In genomic region chr19:57136228-57136627, GRCm38 (mm10) we compare ENCODE assay signal across 9 mouse cellular contexts.
DNase-seq lines count a peak whose midpoint lies in the region; ATAC-seq lines count a peak whose summit lies in the region.
"Had no signal": no experiment of that assay in that cellular context is flagged by ENCODE, and none has a peak within 500 bp of the region (broad histone marks: within the 10 kb centered on the region; RNA-seq: fewer than 3 reads in every experiment).

No protein-coding gene starts in this region.

- no peak for ATAC-seq in heart, embryonic 11.5 days (replicated peaks; ENCODE audit: insufficient number of reproducible peaks, low FRiP score, low TSS enrichment)
- peak; percentile 66; the same call in 1 of the 2 replicates for ATAC-seq in megakaryocyte-erythroid progenitor cell, adult 5-6 weeks (replicated peaks; ENCODE audit: low FRiP score, low TSS enrichment, poor library complexity, severe bottlenecking)

- 55% methylated on average over 7 of the region's 7 CpGs for WGBS in heart, embryonic 11.5 days (ENCODE audit: insufficient replicate concordance)

- H3K9me3 ChIP-seq in heart, embryonic 11.5 days (replicated peaks; ENCODE audit: control insufficient read depth, low read length) = no peaks in the 10 kb centered on the region
- H3K9me3 ChIP-seq: heart, embryonic 15.5 days had no signal

- H3K4me3 ChIP-seq in heart, embryonic 11.5 days (ENCODE audit: low read depth, low read length) = no peak overlapping the region
- H3K4me3 ChIP-seq: heart, embryonic 15.5 days had no signal

- peak; percentile 76 to 87 for DNase-seq in heart, adult 18-20 months
- DNase-seq in R1 (ENCODE audit: low read depth, low spot score) = peak; percentile 81
- DNase-seq in cerebellum, postnatal 25 days = peak; percentile 57 to 79
- peak; percentile 43 for DNase-seq in gastrocnemius, postnatal 25 days
- DNase-seq in kidney, postnatal 14 days = peak; percentile 78
- peak; percentile 33 to 70 for DNase-seq in spleen, postnatal 14 days (ENCODE audit: low spot score in 2 of 2)

- H3K36me3 ChIP-seq in heart, embryonic 11.5 days (ENCODE audit: control insufficient read depth, insufficient read depth, low read length) = no peaks in the 10 kb centered on the region

- no peaks in the 10 kb centered on the region for H3K27me3 ChIP-seq in heart, embryonic 11.5 days (ENCODE audit: control insufficient read depth, insufficient read depth, low read length)
- H3K27me3 ChIP-seq: heart, embryonic 15.5 days had no signal

- H3K4me1 ChIP-seq in heart, embryonic 11.5 days (ENCODE audit: control insufficient read depth, insufficient read depth, low read length) = peaks cover 10% of the 10 kb centered on the region; the same call in 1 of the 2 replicates

- no peak overlapping the region for H3K9ac ChIP-seq in heart, embryonic 11.5 days (ENCODE audit: low read depth, low read length)
- H3K9ac ChIP-seq: heart, embryonic 15.5 days had no signal

- no peak overlapping the region for H3K4me2 ChIP-seq in heart, embryonic 11.5 days
- H3K4me2 ChIP-seq: heart, embryonic 15.5 days had no signal

- H3K27ac ChIP-seq in heart, embryonic 11.5 days (ENCODE audit: low read depth, low read length) = no peak overlapping the region
- H3K27ac ChIP-seq: heart, embryonic 15.5 days had no signal
